Mouse (Mus musculus) heart, embryonic 13.5 days (tissue): Measurements from ENCODE around the gene Etl4. TPM values are rescaled to one million over a fixed set of nuclear protein-coding genes. Genes with fewer than 3 reads are reported as not detected.
A peak's percentile ranks its signal among the peaks of the same experiment; 100 is the strongest.

Experiments
- ATAC-seq: fragments of 200-750 bp; cut with Nextera tagmentation; 2 replicates; pipeline ENCODE4 v1.8.0; 2017; ENCODE audit warnings: moderate TSS enrichment; ENCODE audit not compliant: insufficient number of reproducible peaks, low FRiP score, low TSS enrichment; ENCODE audit errors: extremely low read depth
- H3K27ac ChIP-seq: fragments of 300-500 bp; sonication (generic); replicated peaks from 2 replicates; pipeline ENCODE4 v1.5.1; 2015; ENCODE audit warnings: moderate library complexity, mild to moderate bottlenecking, inconsistent platforms
- H3K27me3 ChIP-seq: fragments of 300-500 bp; sonication (generic); replicated peaks from 2 replicates; pipeline ENCODE4 v1.6.1; 2015; ENCODE audit warnings: mild to moderate bottlenecking, inconsistent platforms
- H3K36me3 ChIP-seq: fragments of 300-500 bp; sonication (generic); 2 replicates; pipeline ENCODE4 v1.6.1; 2015; ENCODE audit warnings: mild to moderate bottlenecking, inconsistent platforms
- H3K4me1 ChIP-seq: fragments of 300-500 bp; sonication (generic); 2 replicates; pipeline ENCODE4 v1.6.1; 2015; ENCODE audit warnings: inconsistent platforms
- H3K4me2 ChIP-seq: fragments of 300-500 bp; sonication (generic); 2 replicates; pipeline ENCODE4 v1.6.1; 2015; ENCODE audit warnings: inconsistent platforms, mild to moderate bottlenecking, moderate library complexity
- H3K4me3 ChIP-seq: fragments of 300-500 bp; sonication (generic); 2 replicates; pipeline ENCODE4 v1.5.1; 2015; ENCODE audit warnings: moderate library complexity, mild to moderate bottlenecking, inconsistent platforms
- H3K9ac ChIP-seq: fragments of 300-500 bp; sonication (generic); 2 replicates; pipeline ENCODE4 v1.6.1; 2015; ENCODE audit warnings: inconsistent platforms, mild to moderate bottlenecking, moderate library complexity
- H3K9me3 ChIP-seq: fragments of 300-500 bp; sonication (generic); 2 replicates; pipeline ENCODE4 v1.6.1; 2016; ENCODE audit warnings: inconsistent platforms
- WGBS: fragments of 180-500 bp; shearing (Covaris S2); methylation state at CpG from one replicate; pipeline ENCODE4 v1.1.7; 2015; ENCODE audit warnings: mixed read lengths; 5-methylcytosine and 5-hydroxymethylcytosine counted together
- polyA plus RNA-seq: library from polyadenylated mRNA; unstranded; fragments of >200 nt; fragmentation: Nextera tagmentation; extraction: Ambion mirVana; gene quantifications from 2 replicates; pipeline ENCODE4 v1.2.1, GENCODE M21; 2015

Gene Etl4
- polyA plus RNA-seq, 1 experiment from 2014 or later = 8.4 TPM

DNA sequence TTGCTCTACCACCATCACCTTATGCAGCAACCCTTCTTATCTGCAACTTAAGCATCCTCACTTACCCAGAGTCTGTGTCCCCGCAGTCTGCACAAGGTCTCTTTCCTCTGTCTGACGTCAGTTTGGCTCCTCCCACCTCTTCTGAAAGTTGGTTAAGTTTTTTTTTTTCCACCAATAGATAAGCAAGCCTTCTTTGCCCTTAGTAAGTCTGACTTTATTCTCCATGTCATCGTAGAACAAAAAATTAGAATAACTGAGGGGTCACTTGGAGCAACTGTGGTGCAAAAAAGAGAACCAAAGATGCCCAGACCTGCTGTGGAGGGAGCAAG, 599.1 kb downstream of the Etl4 start:
- no peak overlapping the region for H3K4me2 ChIP-seq
- no peaks in the 10 kb centered on the region for H3K27me3 ChIP-seq
- WGBS = 43% methylated on average over 3 of the region's 3 CpGs
- H3K27ac ChIP-seq = no peak overlapping the region
- H3K9ac ChIP-seq = no peak overlapping the region
- H3K4me3 ChIP-seq = no peak overlapping the region
- no peaks in the 10 kb centered on the region for H3K9me3 ChIP-seq
- H3K4me1 ChIP-seq = peaks cover 6% of the 10 kb centered on the region; the same call in 1 of the 2 replicates
- no peak for ATAC-seq
- no peaks in the 10 kb centered on the region for H3K36me3 ChIP-seq

DNA sequence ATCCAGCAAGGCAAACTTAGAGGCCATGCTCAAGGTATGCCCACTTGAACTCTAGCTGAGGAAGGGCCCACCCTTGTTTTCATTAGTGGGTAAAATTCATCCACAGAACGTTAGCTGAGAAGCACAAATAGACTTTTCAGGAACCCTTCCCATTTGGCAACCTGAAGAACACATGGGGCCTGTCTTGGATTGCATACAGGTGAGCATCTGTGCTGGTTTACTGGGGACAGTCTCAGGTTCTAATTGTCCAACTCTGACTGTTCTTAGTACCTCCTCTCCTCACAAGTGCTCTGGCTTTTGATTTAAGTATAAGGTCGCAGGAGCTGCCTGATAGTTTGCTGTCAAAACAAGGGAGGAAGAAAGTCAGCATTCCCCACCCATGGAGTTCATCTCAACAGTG, 600.5 kb downstream of the Etl4 start:
- H3K27me3 ChIP-seq = no peaks in the 10 kb centered on the region
- no peak overlapping the region for H3K4me2 ChIP-seq
- ATAC-seq = no peak
- no peak overlapping the region for H3K9ac ChIP-seq
- 0 out of 2 replicates have a peak, but pooled peaks cover 2% of the 10 kb centered on the region for H3K9me3 ChIP-seq
- H3K27ac ChIP-seq = no peak overlapping the region
- no peak overlapping the region for H3K4me3 ChIP-seq
- H3K36me3 ChIP-seq = no peaks in the 10 kb centered on the region
- peaks cover 6% of the 10 kb centered on the region; the same call in 1 of the 2 replicates for H3K4me1 ChIP-seq
- 69% methylated on average over 2 of the region's 2 CpGs for WGBS

DNA sequence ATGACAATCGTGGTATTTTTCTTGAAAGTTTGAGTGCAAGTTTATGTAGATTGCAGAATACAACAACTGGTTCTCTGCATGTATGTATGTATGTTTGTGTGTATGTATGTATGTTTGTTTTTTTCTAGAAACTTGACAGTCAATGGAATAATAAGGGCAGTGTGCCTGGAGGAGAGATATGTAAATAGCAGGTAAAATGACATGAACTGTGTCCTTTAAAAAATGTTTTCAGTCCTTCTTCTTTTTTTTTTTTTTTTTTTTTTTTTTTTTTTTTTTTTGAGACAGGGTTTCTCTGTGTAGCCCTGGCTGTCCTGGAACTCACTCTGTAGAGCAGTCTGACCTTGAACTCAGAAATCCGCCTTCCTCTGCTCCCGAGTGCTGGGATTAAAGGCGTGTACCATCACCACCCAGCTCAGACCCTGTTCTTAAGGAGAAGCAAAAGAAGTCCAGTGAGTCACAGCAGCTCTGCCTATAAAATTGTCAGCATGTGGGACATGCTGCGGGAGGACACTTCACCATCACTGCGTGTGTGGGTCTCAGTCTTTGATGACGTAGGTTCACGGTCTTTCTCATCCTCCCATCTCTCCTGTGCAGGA, 606.8 kb downstream of the Etl4 start:
- H3K36me3 ChIP-seq = no peaks in the 10 kb centered on the region
- no peak overlapping the region for H3K9ac ChIP-seq
- H3K9me3 ChIP-seq = 0 out of 2 replicates have a peak, but pooled peaks cover 2% of the 10 kb centered on the region
- H3K27ac ChIP-seq = no peak overlapping the region
- 84% methylated on average over 8 of the region's 8 CpGs for WGBS
- H3K4me1 ChIP-seq = peaks cover 21% of the 10 kb centered on the region
- no peak for ATAC-seq
- no peak overlapping the region for H3K4me2 ChIP-seq
- no peak overlapping the region for H3K4me3 ChIP-seq
- H3K27me3 ChIP-seq = no peaks in the 10 kb centered on the region

DNA sequence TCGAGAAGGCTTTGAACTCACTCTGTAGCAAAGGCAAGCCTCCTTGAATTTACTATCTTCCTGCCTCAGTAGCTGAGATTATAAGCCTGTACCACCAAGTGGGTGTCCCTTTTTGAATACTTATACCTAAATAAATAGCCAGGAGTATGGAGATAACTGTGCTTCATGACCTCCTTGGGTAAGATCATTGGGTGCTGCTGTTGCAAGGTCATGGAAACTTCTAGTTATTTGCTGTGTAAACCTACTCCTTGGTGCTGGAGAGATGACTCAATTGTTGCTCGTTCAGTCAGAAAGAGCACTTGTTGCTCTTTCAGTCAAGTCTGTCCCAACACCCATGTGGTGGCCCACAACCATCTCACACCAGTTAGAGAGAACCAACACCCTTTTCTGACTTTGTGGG, 608.3 kb downstream of the Etl4 start:
- peaks cover 30% of the 10 kb centered on the region for H3K4me1 ChIP-seq
- H3K27ac ChIP-seq = no peak overlapping the region
- no peak overlapping the region for H3K4me3 ChIP-seq
- 0 out of 2 replicates have a peak, but pooled peaks cover 2% of the 10 kb centered on the region for H3K9me3 ChIP-seq
- H3K27me3 ChIP-seq = no peaks in the 10 kb centered on the region
- 83% methylated on average over 2 of the region's 2 CpGs for WGBS
- ATAC-seq = no peak
- H3K4me2 ChIP-seq = no peak overlapping the region
- no peaks in the 10 kb centered on the region for H3K36me3 ChIP-seq
- no peak overlapping the region for H3K9ac ChIP-seq

DNA sequence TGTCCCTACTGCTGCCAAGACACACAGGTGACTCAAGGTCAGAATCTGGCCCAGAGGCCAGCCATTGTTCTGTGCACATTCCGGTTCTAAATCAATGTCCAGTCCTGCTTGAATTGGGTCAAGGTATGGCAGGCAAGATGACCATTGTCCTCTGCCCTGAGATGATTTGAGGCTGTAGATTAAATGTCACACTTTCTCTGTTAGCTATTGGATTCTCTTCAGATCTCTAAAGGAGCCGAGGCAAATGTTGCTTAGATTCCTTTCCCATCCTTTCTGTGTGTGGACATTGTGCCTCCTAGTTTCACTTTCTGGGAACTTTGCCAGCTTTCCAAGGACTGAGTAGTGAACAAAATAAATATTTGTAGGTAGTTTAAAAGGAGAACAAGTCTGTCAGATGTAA, 608.9 kb downstream of the Etl4 start:
- H3K4me1 ChIP-seq = peaks cover 30% of the 10 kb centered on the region
- H3K27ac ChIP-seq = peak overlapping the region; percentile 79
- no peak overlapping the region for H3K9ac ChIP-seq
- 31% methylated on average over 2 of the region's 2 CpGs for WGBS
- no peak for ATAC-seq
- no peaks in the 10 kb centered on the region for H3K27me3 ChIP-seq
- H3K4me3 ChIP-seq = no peak overlapping the region
- H3K9me3 ChIP-seq = 0 out of 2 replicates have a peak, but pooled peaks cover 2% of the 10 kb centered on the region
- H3K4me2 ChIP-seq = no peak overlapping the region
- no peaks in the 10 kb centered on the region for H3K36me3 ChIP-seq

DNA sequence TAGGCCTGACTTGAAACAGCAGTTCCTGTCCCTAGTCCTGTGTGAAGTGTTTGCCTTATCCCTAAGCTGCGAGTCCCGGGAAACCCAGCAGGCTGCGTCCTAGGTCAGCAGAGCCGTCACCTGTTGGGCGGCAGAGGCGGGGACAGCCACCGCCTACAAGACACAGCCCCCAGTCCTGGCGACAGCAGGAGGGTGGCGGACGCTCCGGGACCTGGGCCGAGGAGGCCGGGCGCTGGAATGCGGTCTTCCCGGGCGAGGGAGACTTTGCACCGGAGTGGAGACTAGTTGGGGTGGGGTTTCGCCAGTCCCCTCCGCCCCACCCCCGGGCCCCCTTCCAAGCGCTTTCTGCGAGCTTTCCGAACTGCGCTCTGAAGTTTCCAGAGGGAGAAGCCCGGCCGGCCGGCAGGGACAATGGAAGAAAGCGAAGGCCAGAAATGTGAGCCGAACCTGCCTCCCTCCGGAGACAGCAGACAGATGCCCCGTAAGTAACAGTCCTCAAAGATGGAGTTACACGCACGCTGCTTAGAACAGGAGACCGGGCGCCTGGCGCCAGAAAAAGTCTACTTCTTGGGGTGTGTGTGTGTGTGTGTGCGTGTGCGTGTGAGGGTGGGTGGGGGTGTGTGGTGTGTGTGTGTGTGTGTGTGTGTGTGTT, 610.0 kb downstream of the Etl4 start:
- Histone ChIP-seq H3K4me2 (peak overlapping the region; percentile 78), H3K4me3 (peak overlapping the region; percentile 69), H3K27ac (peak overlapping the region; percentile 79), H3K9me3 (0 out of 2 replicates have a peak, but pooled peaks cover 2% of the 10 kb centered on the region), H3K27me3 (no peaks in the 10 kb centered on the region), H3K36me3 (no peaks in the 10 kb centered on the region), H3K4me1 (peaks cover 30% of the 10 kb centered on the region), H3K9ac (peak overlapping the region; percentile 84)
- under 1% methylated on average over 39 of the region's 39 CpGs for WGBS
- peak; percentile 37; the same call in 1 of the 2 replicates for ATAC-seq

DNA sequence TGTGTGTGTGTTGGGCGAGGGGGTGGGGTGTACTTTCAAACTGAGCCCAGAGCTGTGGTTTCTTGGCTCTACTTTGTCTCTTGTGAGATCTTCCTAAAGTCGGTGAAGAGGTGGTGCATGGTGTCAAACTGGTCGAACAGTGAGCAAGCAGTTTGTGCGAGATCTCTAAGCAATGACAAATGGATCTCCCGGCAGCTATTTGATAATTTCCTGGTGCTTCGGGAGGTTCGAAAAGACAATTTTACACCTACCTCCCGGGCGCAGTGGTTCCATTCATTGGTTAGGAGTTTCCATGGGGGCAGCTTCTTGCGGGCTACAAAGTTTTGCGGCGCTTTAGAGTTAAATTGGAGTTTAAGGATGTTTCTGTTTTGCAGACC, 610.5 kb downstream of the Etl4 start:
- Histone ChIP-seq H3K36me3 (no peaks in the 10 kb centered on the region), H3K4me3 (peak overlapping the region; percentile 69), H3K4me1 (peaks cover 30% of the 10 kb centered on the region), H3K9ac (peak overlapping the region; percentile 84), H3K27ac (peak overlapping the region; percentile 79), H3K27me3 (no peaks in the 10 kb centered on the region), H3K9me3 (no peaks in the 10 kb centered on the region), H3K4me2 (peak overlapping the region; percentile 78)
- no peak for ATAC-seq
- 1% methylated on average over 12 of the region's 12 CpGs for WGBS

DNA sequence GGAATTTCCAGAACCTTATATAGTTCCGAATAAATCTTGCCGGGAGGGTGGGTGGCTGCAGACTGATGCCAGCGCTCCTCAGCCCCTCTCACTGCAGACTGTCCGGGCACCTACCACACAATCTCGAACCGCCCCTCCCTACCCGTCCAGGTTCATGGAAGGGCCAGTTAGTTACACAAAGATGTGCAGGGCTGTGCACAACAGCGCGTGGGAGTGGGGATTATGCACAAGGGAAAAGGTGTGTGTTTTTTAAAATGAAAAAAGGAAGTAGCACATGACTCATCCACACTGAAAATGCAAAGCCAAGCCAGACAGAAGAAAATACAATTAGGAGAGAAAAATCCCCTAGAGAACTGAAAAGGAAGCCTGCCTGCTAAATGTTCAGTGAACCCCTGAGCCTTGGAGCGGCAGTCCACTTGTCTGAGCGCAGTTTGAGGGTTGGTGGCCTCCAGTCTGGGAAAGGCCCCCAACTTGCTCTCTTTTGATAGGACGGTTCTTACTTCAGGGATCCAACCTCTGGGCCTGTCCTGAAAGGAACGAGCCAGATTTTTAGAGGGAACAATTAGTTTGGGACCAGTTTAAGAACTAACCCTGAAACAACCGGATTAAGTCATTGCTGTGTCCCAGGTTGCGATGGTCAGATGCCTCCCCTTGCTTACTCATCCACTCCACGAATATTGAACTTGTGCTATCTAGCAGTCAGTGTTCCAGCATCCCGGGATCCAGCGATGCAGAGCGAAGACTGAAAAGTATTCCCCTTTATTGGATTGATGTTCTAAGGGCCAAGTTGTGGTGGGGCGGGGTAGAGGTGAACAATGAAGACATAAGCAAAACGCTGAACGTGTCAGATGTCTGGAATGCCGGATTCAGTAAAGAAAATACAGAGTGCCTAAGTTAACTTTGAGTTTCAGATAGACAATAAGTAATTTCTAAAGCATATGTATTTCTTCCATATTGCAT, 611.3 kb downstream of the Etl4 start:
- WGBS = 23% methylated on average over 23 of the region's 23 CpGs
- ATAC-seq = no peak
- Histone ChIP-seq H3K4me2 (peak overlapping the region; percentile 78), H3K4me1 (peaks cover 31% of the 10 kb centered on the region), H3K27ac (peak overlapping the region; percentile 79), H3K27me3 (no peaks in the 10 kb centered on the region), H3K4me3 (peak overlapping the region; percentile 69), H3K9me3 (no peaks in the 10 kb centered on the region), H3K36me3 (no peaks in the 10 kb centered on the region), H3K9ac (peak overlapping the region; percentile 84)

DNA sequence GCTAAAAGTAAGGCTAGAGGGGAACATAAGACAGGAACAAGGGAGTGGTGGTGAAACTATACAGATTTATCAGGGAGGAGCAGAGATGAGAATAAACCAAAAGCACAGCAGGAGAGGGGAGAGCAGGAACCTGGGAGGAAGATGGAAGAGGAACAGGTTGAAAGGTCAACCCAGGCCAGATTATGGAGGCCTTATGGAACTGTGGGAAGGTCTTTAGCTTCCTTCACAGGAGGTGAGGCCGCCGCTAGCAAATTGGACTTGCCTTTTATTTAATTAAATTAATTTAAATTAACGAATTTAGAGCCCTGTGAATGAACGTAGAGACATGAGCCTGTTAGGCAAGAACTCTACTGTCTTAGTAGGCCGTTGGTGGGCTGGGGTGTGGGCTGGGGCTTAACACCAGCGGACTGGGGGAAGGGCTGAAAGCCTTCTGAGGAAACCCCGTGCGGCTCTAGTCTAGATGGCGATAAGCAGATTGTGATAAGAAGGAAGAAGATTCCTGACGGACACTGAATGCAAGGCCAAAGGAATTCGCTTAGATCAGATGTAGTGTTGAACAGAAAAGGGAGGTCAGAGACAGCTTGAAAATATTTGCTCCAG, 612.2 kb downstream of the Etl4 start:
- H3K4me2 ChIP-seq = peak overlapping the region; percentile 78
- H3K4me1 ChIP-seq = peaks cover 37% of the 10 kb centered on the region
- 0 out of 2 replicates have a peak overlapping the region, but pooled peaks have one; percentile 24 for H3K9ac ChIP-seq
- H3K27me3 ChIP-seq = no peaks in the 10 kb centered on the region
- peak overlapping the region; percentile 69 for H3K4me3 ChIP-seq
- no peaks in the 10 kb centered on the region for H3K36me3 ChIP-seq
- H3K9me3 ChIP-seq = no peaks in the 10 kb centered on the region
- ATAC-seq = no peak
- WGBS = 38% methylated on average over 11 of the region's 11 CpGs
- H3K27ac ChIP-seq = no peak overlapping the region

DNA sequence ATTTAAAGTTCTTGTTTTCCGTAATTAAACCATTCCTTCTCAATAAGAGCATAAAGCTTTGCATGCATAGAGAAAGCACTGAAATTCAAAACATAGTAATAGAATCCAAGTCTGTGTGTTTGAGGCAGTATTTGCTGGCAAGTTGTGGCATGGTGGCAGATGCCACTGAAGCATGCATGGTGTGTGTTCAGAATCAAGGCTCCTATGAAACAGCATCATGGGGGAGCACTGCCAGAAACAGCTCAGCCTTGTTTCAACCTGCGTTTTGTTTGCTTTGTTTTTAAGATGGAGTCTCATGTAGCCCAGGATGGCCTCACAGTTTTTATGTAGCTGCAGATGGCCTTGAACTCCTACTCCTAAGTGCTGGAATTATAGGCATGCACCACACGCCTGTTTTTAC, 614.1 kb downstream of the Etl4 start:
- peaks cover 32% of the 10 kb centered on the region for H3K4me1 ChIP-seq
- 82% methylated on average over 3 of the region's 3 CpGs for WGBS

More for the DNA sequence above, 614.1 kb downstream of the Etl4 start:
- Histone ChIP-seq H3K27me3 (no peaks in the 10 kb centered on the region), H3K36me3 (no peaks in the 10 kb centered on the region), H3K9me3 (no peaks in the 10 kb centered on the region), H3K27ac (no peak overlapping the region), H3K4me3 (no peak overlapping the region), H3K4me2 (no peak overlapping the region), H3K9ac (no peak overlapping the region)
- no peak for ATAC-seq
